Mouse (Mus musculus) lung, postnatal 25 days (tissue): ENCODE measurements around the gene Tas1r1.

Experiments
- DNase-seq: peaks from one replicate; pipeline ENCODE4 v3.0.0; 2022; ENCODE audit warnings: low spot score

Gene Tas1r1

DNA sequence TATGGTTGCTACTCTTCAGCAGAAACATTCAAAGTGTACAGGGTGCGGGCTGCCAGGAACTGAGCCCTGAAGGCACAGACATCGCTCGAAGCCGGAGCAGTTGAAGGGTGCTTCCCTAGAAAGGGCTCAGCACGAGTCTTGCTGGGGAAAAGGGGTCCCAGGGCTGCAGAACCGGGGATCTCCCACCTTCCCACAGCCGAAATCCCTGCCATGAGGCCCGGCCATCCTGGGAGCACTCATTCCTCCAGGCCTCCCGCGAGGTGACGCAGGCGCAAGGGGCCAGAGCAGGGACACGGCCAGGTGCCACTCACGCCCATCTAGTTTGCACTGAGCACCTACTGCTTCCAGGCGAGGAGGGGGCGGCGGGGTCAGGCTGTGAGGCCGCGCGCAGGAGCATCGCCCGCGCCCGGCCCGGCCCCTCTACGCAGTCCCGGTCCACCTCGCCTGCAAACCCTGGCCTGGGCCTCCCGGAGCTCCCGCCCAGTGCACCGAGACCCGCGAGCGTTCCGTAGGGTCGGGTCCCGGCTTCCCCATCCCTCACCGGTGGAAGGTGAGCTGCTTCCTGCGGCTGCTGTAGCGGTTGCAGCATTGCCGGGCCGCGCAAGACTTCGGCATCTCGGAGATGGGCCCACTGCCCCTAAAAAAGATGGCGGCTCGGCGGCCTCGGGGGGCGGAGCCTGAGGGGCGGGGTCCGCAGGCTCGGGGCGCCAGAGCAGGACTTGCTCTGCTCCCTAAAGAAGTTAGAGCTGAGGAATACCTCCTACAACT lies 49.8 kb downstream of the Tas1r1 start, which contains the start of gene Thap3:
TSS of gene Thap3 (minus strand) at position 656 of the 768 bp plus-strand sequence.
- peak; percentile 86 for DNase-seq

DNA sequence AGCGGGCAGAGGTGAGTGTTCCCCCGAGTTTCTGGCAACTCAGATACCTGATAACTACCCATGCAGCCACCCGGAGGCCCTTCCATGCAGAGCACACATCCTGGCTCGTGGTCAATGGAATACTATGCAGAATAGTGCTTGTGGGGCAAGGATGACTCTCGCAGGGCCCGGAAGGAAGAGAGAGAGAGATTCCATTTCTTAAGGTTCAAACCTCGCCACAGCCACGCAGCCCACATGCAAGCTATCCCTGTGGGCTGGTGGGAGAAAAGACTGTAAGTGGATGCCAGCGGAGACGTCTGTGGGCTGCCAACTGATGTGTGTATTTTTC lies 50.4 kb downstream of the Tas1r1 start:
- no peak for DNase-seq

DNA sequence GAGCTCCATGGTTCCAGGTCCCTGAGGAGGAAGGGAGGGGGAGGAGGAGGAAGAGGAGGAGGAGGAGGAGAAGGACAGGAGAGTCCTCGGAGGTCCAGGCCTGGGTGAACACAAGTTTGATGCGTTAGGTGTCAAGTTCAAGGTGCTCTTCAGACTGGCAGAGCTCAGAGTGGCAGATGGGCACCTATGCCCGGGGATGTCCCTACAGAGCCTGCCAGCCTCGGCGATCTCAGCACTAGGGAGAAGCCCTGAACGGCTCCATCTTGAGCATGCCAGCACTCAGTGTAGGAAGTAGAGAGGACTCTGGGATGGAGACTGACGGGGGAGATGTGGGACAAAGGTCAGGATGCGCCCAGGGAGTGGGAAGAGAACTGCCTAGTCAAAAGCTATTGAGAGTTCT lies 51.7 kb downstream of the Tas1r1 start:
- DNase-seq, result no peak

DNA sequence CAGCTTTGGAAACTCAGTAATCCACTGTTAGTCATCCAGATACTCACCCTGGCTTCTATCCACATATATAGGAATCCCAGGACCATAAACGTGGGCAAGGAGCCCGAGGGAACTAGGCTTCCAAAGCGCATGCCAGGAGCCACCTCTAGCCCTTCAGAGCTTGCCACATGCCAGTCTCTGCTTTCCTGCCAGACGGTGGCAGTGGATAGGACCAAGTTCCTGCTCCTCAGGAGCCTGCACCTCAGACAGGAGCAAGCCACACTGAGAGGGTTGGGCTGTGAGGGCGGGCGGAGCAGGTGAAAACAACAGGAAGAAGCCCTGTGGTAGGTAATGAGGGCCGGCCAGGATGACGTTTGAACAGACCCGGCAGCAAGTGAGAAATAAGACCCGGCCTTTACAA lies 52.5 kb downstream of the Tas1r1 start:
- peak; percentile 28 for DNase-seq

DNA sequence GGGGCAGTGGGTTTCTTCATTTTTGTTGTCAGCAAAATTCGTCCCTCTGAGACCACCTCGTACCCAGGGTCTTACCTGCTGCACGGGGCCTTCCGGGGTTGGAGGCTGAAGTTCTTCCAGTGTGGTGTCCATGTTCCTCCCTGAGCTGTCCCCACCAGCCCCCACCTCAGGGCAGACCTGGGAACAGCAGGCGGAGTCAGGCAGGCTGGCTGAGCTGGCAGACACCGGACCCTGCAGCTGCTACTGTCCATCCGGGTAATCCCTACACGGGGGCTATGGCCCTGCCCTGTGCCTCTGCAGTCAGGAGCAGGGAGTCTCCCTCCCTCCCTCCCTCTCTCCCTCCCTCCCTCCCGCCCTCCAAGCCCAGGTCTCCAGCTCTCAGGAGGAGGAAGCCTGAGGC lies 54.8 kb downstream of the Tas1r1 start:
- DNase-seq, result no peak

DNA sequence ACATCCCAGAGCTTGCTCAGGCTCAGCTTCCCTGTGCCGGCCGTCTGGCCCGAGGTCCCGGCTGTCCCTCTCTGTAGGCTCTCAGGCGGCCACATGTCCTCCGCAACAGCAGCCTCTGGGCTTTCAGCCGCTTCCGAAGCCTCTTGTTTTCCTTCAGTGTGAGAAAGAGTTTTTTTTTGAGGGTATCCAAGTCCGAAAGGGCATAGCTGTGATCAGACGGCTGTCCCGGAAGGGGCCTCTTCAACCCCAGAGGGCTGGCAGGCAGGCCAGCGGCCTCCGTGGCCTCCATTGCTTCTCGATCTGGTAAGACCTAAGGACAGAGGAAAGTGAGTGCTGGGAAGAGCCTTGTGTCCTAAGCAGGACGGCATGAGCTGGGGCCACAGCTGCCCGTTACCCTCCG lies 55.3 kb downstream of the Tas1r1 start:
- DNase-seq, result no peak

DNA sequence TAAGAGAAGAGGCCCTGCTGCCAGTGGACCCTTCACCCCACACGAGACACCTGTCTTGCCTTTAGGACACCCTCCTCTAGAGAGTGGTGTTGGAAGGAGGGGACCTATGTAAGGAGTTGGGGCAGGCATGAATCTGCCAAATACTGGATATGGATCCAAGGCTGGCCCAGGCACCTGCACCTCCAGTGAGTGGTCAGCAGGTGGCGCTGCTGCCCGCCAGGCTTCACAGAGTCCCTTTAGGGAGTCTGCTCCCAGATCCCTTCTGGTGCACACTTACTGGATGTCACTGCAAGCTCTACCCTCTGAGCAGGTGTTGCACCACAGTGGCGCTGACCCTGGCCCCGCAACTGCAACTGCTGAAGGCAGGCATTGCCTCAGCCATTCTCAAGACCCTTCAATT lies 57.0 kb downstream of the Tas1r1 start:
- peak; percentile 81 for DNase-seq

DNA sequence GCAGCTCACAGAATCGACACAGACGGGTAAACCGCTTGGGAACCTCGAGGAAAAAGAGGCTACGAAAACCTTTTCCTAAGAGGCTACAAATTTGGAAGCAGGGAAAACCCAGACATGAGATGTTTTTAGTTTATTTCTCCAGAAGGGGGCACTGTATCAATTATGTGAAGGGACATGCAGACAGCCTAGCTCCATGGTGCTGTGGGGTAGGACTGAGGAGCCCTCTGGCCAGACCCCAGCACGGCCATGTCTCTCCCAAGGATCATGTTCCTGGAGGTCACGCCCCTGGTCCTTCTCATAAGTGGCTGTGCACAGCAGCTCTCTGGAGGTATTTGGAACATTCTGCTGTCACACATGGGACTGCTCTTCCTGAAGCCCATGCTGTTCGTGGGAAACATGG lies 57.7 kb downstream of the Tas1r1 start:
- no peak for DNase-seq
